Mouse (Mus musculus) cerebellum, adult 2 months (tissue): ENCODE results near the gene Hormad2.

Experiments used
- CTCF ChIP-seq: fragments of 200-500 bp; IDR thresholded peaks from 2 replicates; pipeline ENCODE4 v1.5.1; 2011; ENCODE audit warnings: low read depth, mild to moderate bottlenecking, control low read depth, low read length, moderate library complexity, borderline replicate concordance; ENCODE audit not compliant: insufficient read depth
- POLR2A ChIP-seq: fragments of 200-500 bp; IDR thresholded peaks from 2 replicates; pipeline ENCODE4 v1.6.1; 2011; ENCODE audit warnings: low read length, control low read depth, borderline replicate concordance; ENCODE audit not compliant: insufficient read depth

- TF ChIP-seq POLR2A (no peak), CTCF (no peak)
These were observed 104.1 kb downstream of the Hormad2 start for GRCm38 (mm10) chr11:4336693-4337283.
